Mouse (Mus musculus) bone marrow, adult 2 months (tissue): ENCODE results near the gene Kpna4.

Experiments used
- CTCF ChIP-seq: fragments of 200-500 bp; IDR thresholded peaks from 2 replicates; pipeline ENCODE4 v1.5.1; 2011; ENCODE audit warnings: low read length, control low read depth; ENCODE audit not compliant: control insufficient read depth, insufficient read depth
- POLR2A ChIP-seq: fragments of 200-500 bp; IDR thresholded peaks from 2 replicates; pipeline ENCODE4 v1.6.1; 2011; ENCODE audit warnings: low read depth, mild to moderate bottlenecking, control low read depth, low read length, borderline replicate concordance; ENCODE audit not compliant: control insufficient read depth

- TF ChIP-seq CTCF = no peak
- TF ChIP-seq POLR2A = no peak
Measured at GRCm38 (mm10) chr3:69169796-69170195, 42.9 kb upstream of the Kpna4 start.
